Mouse (Mus musculus): ENCODE measurements around the gene Nr4a3.
A peak's percentile ranks its signal among the peaks of the same experiment; 100 is the strongest.

Gene Nr4a3

GRCm38 (mm10) chr4:48050442-48050841 is 5.5 kb downstream of the Nr4a3 start:
- DNase-seq (ENCODE audit: low spot score): no peak

DNA sequence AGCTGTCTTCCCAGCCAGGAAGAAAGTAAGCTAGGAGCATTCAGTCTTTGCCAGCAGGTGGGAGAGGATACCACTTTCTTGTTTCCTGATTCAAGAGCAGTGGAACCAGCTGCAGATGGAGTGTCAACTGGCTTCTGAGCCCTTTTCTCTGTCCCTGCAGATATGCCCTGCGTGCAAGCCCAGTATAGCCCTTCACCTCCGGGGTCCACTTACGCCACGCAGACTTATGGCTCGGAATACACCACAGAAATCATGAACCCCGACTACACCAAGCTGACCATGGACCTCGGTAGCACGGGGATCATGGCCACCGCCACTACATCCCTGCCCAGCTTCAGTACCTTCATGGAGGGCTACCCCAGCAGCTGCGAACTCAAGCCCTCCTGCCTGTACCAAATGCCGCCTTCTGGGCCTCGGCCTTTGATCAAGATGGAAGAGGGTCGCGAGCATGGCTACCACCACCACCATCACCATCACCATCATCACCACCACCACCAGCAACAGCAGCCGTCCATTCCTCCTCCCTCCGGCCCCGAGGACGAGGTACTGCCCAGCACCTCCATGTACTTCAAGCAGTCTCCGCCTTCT is 6.2 kb downstream of the Nr4a3 start:
- DNase-seq (ENCODE audit: low spot score): no peak

DNA sequence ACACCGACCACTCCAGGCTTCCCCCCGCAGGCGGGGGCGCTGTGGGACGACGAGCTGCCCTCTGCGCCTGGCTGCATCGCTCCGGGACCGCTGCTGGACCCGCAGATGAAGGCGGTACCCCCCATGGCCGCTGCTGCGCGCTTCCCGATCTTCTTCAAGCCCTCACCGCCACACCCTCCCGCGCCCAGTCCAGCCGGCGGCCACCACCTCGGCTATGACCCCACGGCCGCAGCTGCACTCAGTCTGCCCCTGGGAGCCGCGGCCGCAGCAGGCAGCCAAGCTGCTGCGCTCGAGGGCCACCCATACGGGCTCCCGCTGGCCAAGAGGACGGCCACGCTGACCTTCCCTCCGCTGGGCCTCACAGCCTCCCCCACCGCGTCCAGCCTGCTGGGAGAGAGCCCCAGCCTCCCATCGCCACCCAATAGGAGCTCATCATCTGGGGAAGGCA is 6.7 kb downstream of the Nr4a3 start:
- no peak for DNase-seq (ENCODE audit: low spot score)

- no peak for DNase-seq (ENCODE audit: low spot score)
These were observed 16.8 kb downstream of the Nr4a3 start for GRCm38 (mm10) chr4:48061716-48062115.

GRCm38 (mm10) chr4:48064311-48064710 is 19.4 kb downstream of the Nr4a3 start:
- no peak for DNase-seq (ENCODE audit: low spot score)

- DNase-seq (ENCODE audit: low spot score): no peak
These were observed 21.7 kb downstream of the Nr4a3 start for GRCm38 (mm10) chr4:48066676-48067075.

DNA sequence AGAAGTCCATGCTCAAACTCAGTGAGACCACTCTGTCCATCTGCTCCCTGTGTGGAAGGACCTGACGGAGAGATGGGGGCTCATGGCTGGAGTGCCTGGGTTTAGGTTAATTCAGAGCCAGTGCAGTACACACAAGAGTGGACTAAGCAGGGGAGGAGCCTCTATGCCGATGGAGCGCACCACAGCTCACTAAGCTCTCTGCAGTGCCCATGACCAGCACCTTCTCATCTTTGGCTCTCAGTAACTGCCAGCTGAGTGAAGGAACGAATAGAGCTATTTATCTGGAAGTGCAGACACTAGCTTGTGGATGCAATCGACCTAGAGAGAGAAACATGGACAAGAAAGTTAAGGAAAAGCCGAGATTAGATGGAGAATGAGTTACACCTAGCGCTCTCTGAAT is 24.2 kb downstream of the Nr4a3 start:
- no peak for DNase-seq (ENCODE audit: low spot score)

- no peak for DNase-seq (ENCODE audit: low spot score)
These were observed 27.1 kb downstream of the Nr4a3 start for GRCm38 (mm10) chr4:48072006-48072405.

DNA sequence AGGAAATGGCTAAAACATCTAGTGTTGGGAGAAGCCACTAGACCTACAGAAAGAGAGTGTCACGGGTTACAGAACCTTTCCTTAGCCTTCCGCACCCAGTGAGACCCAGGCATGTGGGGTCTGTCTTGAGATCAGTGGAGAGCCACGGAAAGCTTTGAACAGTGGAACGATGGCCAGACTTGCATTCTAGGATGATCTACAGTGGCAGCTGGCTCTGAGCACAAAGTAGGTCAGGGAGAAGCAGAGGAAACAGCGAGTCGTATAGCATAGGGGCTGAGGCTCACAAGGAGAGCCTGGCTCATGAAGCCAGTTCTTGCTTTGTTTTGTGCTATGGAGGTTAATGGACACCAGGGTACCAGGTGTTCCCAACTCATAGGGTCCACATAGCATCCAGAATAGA is 28.4 kb downstream of the Nr4a3 start:
- no peak for DNase-seq (ENCODE audit: low spot score)

DNA sequence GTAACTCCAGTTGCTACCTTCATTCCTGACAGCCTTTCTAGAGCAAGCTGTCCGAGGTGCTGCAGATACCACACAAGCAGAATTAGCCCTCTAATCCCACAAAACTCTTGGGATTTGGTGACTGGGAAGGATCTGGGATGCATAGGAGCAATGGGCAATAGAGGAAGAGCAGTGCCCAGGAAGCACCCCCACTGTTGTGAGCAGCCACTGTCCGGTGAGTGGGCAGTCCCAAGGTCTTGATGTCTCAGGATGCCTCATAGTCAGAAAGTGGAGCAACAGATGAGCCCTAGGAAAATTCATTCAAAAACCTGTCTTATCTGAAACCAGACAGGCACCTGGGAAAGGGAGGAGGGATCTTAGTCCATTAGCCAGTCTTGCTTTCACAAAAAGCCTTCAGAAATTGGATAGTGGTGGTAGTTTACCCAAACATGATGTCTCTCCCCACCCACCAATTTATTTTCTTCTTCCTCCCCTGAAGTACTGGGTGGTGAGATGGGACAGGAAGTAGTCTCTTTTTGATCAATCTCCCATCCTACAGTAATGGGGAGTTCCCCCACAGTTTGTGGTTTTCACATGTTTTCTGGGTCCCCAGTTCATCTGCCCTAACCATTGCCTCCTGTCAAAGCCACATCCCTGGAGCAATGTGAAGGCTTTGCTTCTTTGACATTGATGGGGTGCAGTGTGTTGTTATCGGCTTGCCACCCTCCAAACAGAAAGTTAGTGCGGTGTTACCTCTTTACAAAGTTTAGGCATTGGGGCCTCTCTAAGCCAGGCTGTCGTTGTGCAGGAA is 29.7 kb downstream of the Nr4a3 start:
- DNase-seq (ENCODE audit: low spot score): peak; percentile 89

DNA sequence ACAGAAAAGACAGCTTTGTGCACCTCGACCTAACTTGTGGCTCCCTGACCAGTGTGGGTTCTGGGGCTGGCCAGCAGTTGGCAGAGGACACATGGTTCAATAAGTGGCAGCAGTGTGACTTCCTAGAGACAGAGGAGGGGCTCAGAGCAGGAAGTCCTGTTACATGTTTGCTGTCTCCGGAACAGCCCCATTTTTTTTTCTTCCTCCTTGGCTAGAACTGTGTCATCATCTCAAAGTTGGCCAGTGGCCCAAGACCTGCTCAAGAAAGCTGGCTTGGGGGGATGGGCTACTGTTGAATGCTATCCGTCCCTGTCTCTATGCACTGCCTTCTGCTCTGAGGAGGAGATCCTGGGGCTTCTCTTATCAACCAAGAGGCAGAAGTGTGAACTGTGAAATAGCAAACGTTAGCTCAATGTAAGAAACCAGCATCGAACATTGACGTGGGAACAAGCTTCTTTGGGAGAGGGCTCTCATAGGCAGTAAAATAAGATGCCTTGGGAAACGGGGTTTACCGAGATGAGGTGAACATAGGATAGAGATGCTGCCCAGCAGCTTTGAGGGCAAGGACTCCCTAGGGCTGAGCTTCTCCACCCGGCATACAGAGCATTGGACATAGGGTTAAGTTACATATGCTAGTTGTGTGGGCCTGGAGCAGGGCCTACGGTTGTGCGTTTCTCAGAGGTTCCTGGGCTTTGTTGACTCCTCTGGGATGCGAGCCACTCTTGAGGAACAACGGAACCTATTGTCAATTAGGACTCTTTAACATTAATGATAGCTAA is 31.9 kb downstream of the Nr4a3 start:
- peak; percentile 36 for DNase-seq (ENCODE audit: low spot score)

- no peak for DNase-seq (ENCODE audit: low spot score)
These were observed 33.3 kb downstream of the Nr4a3 start for GRCm38 (mm10) chr4:48078213-48078612.

DNA sequence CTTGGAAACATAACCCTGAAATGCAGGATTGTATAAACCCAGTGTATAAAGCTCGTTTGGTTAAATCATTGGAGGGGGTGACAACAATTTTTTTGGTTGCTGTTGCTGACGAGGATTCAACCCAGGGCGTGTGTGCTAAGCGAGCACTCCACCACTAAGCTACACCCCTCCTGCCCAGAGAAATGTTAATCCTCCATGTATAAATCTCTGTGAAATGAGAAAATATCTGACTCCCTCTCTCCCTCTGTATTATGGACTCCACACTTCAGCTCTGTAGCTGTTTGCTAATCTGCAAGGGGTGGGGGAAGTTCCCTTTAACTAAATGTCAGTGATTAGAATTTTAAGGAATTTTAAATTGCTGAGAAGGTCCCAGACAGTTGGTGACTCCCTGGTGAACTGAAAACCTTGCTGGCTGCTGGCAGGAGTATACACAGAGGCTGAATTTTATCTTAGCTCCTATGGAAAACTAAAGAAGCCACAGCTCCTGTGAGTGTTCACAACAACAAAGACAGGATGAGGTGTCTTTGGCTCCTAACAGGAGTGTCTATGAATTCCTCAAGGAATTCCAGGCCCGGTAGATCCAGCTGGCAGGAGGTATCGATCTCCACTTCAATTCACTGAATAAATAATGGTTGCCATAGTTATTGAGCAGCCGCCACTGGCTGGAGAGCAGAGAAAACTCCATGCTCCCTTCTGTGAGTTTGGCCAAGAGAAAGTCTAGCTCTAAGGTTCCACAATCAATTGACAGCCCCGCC is 34.5 kb downstream of the Nr4a3 start:
- no peak for DNase-seq (ENCODE audit: low spot score)

GRCm38 (mm10) chr4:48083452-48083851 is 38.5 kb downstream of the Nr4a3 start:
- no peak for DNase-seq (ENCODE audit: low spot score)

DNA sequence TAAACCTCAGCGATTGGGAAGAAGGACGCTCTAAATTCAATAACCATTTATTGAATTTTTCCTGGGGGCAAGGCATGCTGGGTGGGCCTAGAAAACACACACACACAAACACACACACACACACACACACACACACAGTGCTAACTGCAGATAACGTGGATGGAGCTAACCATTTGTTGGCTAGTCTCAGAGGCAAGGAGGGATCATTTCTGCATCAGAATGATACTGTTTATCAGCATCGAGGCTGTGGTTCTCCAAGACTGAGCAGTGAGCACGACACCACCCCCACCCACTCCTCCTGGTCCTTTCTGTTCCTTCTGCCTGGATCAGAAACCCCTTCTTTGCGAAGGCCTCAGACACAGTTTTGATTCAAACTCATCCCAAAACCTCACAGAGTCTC is 41.7 kb downstream of the Nr4a3 start:
- no peak for DNase-seq (ENCODE audit: low spot score)

DNA sequence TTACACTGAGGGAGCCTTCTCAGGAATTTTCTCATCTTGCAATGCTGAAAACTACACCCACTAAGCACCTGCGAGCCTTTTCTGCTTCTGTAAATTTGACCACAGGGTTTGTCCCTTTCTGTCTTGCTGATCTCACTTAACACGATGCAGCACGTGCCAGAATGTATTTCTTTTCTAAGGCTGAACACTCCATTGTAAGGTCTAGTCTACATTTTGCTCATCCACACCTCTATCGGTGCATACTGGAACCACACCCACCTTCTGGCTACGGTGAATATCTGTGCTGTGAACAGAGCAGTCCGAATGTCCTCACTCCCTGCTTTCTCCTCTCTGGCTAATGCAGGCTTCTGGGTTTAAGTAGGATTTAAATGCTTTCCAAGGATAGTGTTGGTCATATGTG is 42.5 kb downstream of the Nr4a3 start:
- no peak for DNase-seq (ENCODE audit: low spot score)

- no peak for DNase-seq (ENCODE audit: low spot score)
These were observed 48.3 kb downstream of the Nr4a3 start for GRCm38 (mm10) chr4:48093221-48093620.

DNA sequence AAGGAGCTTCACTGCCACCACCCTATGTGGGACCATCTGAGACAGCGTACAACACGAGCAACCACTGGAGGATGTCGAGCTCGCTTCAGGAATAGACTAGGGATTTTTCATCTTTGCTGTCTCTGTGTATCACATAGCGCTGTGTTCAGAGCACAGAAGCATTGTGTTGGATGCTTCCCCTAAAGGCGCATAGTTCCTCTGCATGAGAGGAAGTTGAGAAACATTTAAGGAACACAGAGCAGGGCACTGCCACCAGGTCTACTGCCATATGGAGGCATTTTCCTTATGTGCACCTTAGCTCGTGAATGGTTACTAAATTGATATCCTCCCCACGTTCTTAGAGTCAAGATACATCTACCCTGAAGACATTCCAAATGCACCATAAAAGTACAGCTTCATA is 55.3 kb downstream of the Nr4a3 start:
- no peak for DNase-seq (ENCODE audit: low spot score)

- DNase-seq (ENCODE audit: low spot score): no peak
These were observed 57.0 kb downstream of the Nr4a3 start for GRCm38 (mm10) chr4:48101981-48102380.

- DNase-seq (ENCODE audit: low spot score): no peak
These were observed 60.4 kb downstream of the Nr4a3 start for GRCm38 (mm10) chr4:48105387-48105786.

- no peak for DNase-seq (ENCODE audit: low spot score)
These were observed 62.1 kb downstream of the Nr4a3 start for GRCm38 (mm10) chr4:48107086-48107485.

GRCm38 (mm10) chr4:48108591-48108990 is 63.6 kb downstream of the Nr4a3 start:
- no peak for DNase-seq (ENCODE audit: low spot score)
